In the genomic region with DNA sequence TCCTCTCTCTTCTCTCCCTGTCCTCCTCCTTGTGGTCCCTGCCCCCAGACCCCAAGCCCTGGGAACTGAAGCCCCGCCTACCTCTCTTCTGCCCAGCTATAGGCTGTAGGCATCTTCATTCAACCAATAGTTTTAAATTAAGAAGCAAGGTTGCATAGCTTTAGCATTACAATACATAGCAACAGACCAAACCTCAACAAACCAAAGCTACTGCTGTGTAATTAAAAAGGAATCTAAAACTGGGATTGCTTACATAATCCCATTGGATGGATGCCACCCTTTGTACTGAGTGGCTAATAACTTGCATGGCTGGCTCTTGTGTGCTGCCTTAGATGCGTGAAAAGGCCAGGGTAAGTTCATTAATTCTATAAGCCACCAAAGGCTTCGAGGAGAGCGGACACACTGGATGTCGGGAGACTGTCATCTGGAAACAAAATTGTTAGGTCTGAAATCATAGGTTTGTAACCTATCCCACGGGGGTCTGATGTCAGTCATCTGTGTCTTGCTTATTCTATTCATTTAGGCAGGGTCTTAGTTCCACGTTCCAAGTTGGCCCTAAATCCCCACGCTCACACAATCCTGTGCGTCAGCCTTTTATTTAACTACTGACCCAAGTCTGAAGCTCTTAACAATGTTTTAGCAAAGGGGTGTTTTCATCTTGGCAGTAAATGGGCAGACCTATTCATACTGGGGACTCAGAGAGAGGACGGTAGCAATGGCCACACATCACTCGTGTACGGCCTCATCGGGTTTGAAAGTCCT, we compare ENCODE assay signal across 15 mouse cellular contexts. TPM values are rescaled to one million over a fixed set of nuclear protein-coding genes. Genes with fewer than 3 reads are reported as not detected.
DNase-seq lines count a peak whose midpoint lies in the region; ATAC-seq and TF ChIP-seq lines count a peak whose summit lies in the region.
"Had no signal": no experiment of that assay in that cellular context is flagged by ENCODE, and none has a peak within 500 bp of the region (broad histone marks: within the 10 kb centered on the region; RNA-seq: fewer than 3 reads in every experiment).

No protein-coding gene starts in this region.

- no peak overlapping the region for H3K4me2 ChIP-seq in midbrain, embryonic 11.5 days
- H3K4me2 ChIP-seq in forebrain, postnatal 0 days (ENCODE audit: low read depth): no peak overlapping the region
- H3K4me2 ChIP-seq in stomach, postnatal 0 days (replicated peaks; ENCODE audit: low read depth): no peak overlapping the region

- H3K36me3 ChIP-seq in heart, adult 2 months (ENCODE audit: control insufficient read depth, insufficient read depth, low read length): no peaks in the 10 kb centered on the region
- no peaks in the 10 kb centered on the region for H3K36me3 ChIP-seq in midbrain, embryonic 11.5 days (ENCODE audit: control insufficient read depth, insufficient read depth, low read length)
- no peaks in the 10 kb centered on the region for H3K36me3 ChIP-seq in midbrain, embryonic 10.5 days
- no peaks in the 10 kb centered on the region for H3K36me3 ChIP-seq in forebrain, postnatal 0 days (ENCODE audit: insufficient read depth)
- no peaks in the 10 kb centered on the region for H3K36me3 ChIP-seq in stomach, postnatal 0 days (ENCODE audit: control insufficient read depth, insufficient read depth, low read length)

- no peak overlapping the region for H3K9ac ChIP-seq in heart, adult 2 months (ENCODE audit: low read depth, low read length)
- H3K9ac ChIP-seq in midbrain, embryonic 11.5 days (ENCODE audit: low read length): no peak overlapping the region
- H3K9ac ChIP-seq in forebrain, postnatal 0 days: no peak overlapping the region
- no peak overlapping the region for H3K9ac ChIP-seq in stomach, postnatal 0 days (ENCODE audit: low read length)
- H3K9ac ChIP-seq: liver, embryonic 14.5 days had no signal

- no peaks in the 10 kb centered on the region for H3K4me1 ChIP-seq in heart, adult 2 months (ENCODE audit: control insufficient read depth, insufficient read depth, low read length)
- no peaks in the 10 kb centered on the region; the same call in 1 of the 2 replicates for H3K4me1 ChIP-seq in midbrain, embryonic 11.5 days (ENCODE audit: control insufficient read depth, insufficient read depth, low read length)
- peaks cover 13% of the 10 kb centered on the region for H3K4me1 ChIP-seq in midbrain, embryonic 10.5 days
- no peaks in the 10 kb centered on the region for H3K4me1 ChIP-seq in forebrain, postnatal 0 days (ENCODE audit: insufficient read depth)
- H3K4me1 ChIP-seq in stomach, postnatal 0 days (replicated peaks; ENCODE audit: control insufficient read depth, insufficient read depth): no peaks in the 10 kb centered on the region

- TF ChIP-seq CTCF in heart, adult 2 months (IDR thresholded peaks at IDR 0.05): no peak
- TF ChIP-seq CTCF in forebrain, postnatal 0 days (IDR thresholded peaks at IDR 0.05; ENCODE audit: low read depth): no peak
- TF ChIP-seq CTCF in stomach, postnatal 0 days (IDR thresholded peaks at IDR 0.05; ENCODE audit: low read depth): no peak

- H3K79me2 ChIP-seq in heart, adult 2 months (replicated peaks; ENCODE audit: control insufficient read depth, insufficient read depth, low read length): no peaks in the 10 kb centered on the region

- peak; percentile 77 for ATAC-seq in midbrain, embryonic 11.5 days (ENCODE audit: low FRiP score)
- ATAC-seq in forebrain, postnatal 0 days: peak; percentile 65
- ATAC-seq in stomach, postnatal 0 days (ENCODE audit: low FRiP score, low TSS enrichment): peak; percentile 38; the same call in 1 of the 2 replicates
- ATAC-seq: intestine, embryonic 16.5 days had no signal

- no peak overlapping the region for H3K4me3 ChIP-seq in heart, adult 2 months
- no peak overlapping the region for H3K4me3 ChIP-seq in midbrain, embryonic 11.5 days (ENCODE audit: low read depth, low read length)
- no peak overlapping the region for H3K4me3 ChIP-seq in midbrain, embryonic 10.5 days
- no peak overlapping the region for H3K4me3 ChIP-seq in forebrain, postnatal 0 days (ENCODE audit: low read depth, low read length)
- no peak overlapping the region for H3K4me3 ChIP-seq in stomach, postnatal 0 days (ENCODE audit: low read depth, low read length)

- TF ChIP-seq POLR2A in heart, adult 2 months (IDR thresholded peaks at IDR 0.05; ENCODE audit: insufficient read depth, low read depth, low read length): no peak

- TF ChIP-seq EP300 in heart, adult 2 months (IDR thresholded peaks at IDR 0.05; ENCODE audit: insufficient read depth, low read depth, low read length): no peak
- no peak for TF ChIP-seq EP300 in stomach, postnatal 0 days (optimal IDR thresholded peaks at IDR 0.05)

- H3K27ac ChIP-seq in heart, adult 2 months: no peak overlapping the region
- no peak overlapping the region for H3K27ac ChIP-seq in midbrain, embryonic 11.5 days (ENCODE audit: low read depth, low read length)
- H3K27ac ChIP-seq in midbrain, embryonic 10.5 days (replicated peaks): no peak overlapping the region
- no peak overlapping the region for H3K27ac ChIP-seq in forebrain, postnatal 0 days (ENCODE audit: low read depth, low read length)
- H3K27ac ChIP-seq in stomach, postnatal 0 days (replicated peaks): no peak overlapping the region
- H3K27ac ChIP-seq: liver, embryonic 14.5 days had no signal

- DNase-seq in heart, adult 8-10 months (ENCODE audit: low spot score): peak; percentile 5
- no peak for DNase-seq in heart, adult 2 months
- DNase-seq in midbrain, embryonic 11.5 days (ENCODE audit: low spot score, missing footprints): peak; percentile 80
- DNase-seq in midbrain, embryonic 10.5 days (ENCODE audit: low spot score): no peak
- DNase-seq in forebrain, postnatal 0 days: peak; percentile 24
- DNase-seq in stomach, postnatal 0 days (ENCODE audit: low spot score): no peak
- DNase-seq in natural killer cell, adult 2 months (ENCODE audit: low spot score in 2 of 2): no peak
- DNase-seq in thymus, postnatal 10 days (ENCODE audit: low spot score in 2 of 2): no peak
- DNase-seq: adrenal gland, postnatal 36 days; cerebellum, adult 11-12 months; kidney, postnatal 4 days; left cerebral cortex, postnatal 4 days; thymus, adult 18-20 months had no signal

- intact Hi-C loops in heart, adult 2 months (cut with DNase I): no loop called here

- no peaks in the 10 kb centered on the region for H3K9me3 ChIP-seq in midbrain, embryonic 11.5 days (ENCODE audit: control insufficient read depth, low read length)
- no peaks in the 10 kb centered on the region for H3K9me3 ChIP-seq in midbrain, embryonic 10.5 days (replicated peaks)
- H3K9me3 ChIP-seq in forebrain, postnatal 0 days (ENCODE audit: low read length): no peaks in the 10 kb centered on the region
- no peaks in the 10 kb centered on the region for H3K9me3 ChIP-seq in stomach, postnatal 0 days (ENCODE audit: control insufficient read depth, low read length)

- 89% methylated on average over 13 of the region's 13 CpGs for WGBS in heart, adult 2 months
- 51% methylated on average over 13 of the region's 13 CpGs for whole genome bisulfite sequencing in midbrain, embryonic 11.5 days
- WGBS in midbrain, embryonic 10.5 days: 69% methylated on average over 13 of the region's 13 CpGs
- WGBS in forebrain, postnatal 0 days: 20% methylated on average over 13 of the region's 13 CpGs
- WGBS in stomach, postnatal 0 days: 88% methylated on average over 13 of the region's 13 CpGs

- H3K27me3 ChIP-seq in heart, adult 2 months (ENCODE audit: control insufficient read depth, insufficient read depth, low read length): no peaks in the 10 kb centered on the region
- H3K27me3 ChIP-seq in midbrain, embryonic 11.5 days (ENCODE audit: control insufficient read depth, insufficient read depth, low read length): no peaks in the 10 kb centered on the region
- no peaks in the 10 kb centered on the region for H3K27me3 ChIP-seq in midbrain, embryonic 10.5 days (ENCODE audit: low read depth, poor library complexity, severe bottlenecking)
- no peaks in the 10 kb centered on the region for H3K27me3 ChIP-seq in forebrain, postnatal 0 days (ENCODE audit: insufficient read depth, low read length)
- no peaks in the 10 kb centered on the region for H3K27me3 ChIP-seq in stomach, postnatal 0 days (ENCODE audit: control insufficient read depth, insufficient read depth, low read length)

RNA-seq across cellular contexts. Expression of a gene that starts 48.1 kb away (rescaled TPM):
- 1 to 10 TPM in 2 of 4 experiments, under 1 TPM in 2; 0.86 to 1.7 (median 1.1) TPM for total RNA-seq in heart, adult 8-10 months (2022)
- 1 to 10 TPM; 1.3 TPM for total RNA-seq in heart, adult 2 months (2021)
- 1.3 and 1.9 TPM in 2 replicates for polyA plus RNA-seq in heart, adult 2 months (2012; rRNA removed)
- polyA plus RNA-seq in midbrain, embryonic 11.5 days (2014; fragmentation: Nextera tagmentation; extraction: Ambion mirVana): 49.3 and 52.9 TPM in 2 replicates
- polyA plus RNA-seq in midbrain, embryonic 10.5 days (2016; fragmentation: Nextera tagmentation; extraction: Ambion mirVana): 49.1 and 55.4 TPM in 2 replicates
- total RNA-seq in forebrain, postnatal 0 days (2014; rRNA removed): 47.2 and 63.4 TPM in 2 replicates
- polyA plus RNA-seq in forebrain, postnatal 0 days (2015; fragmentation: Nextera tagmentation; extraction: Ambion mirVana): 35.3 and 37.3 TPM in 2 replicates
- polyA plus RNA-seq in stomach, postnatal 0 days (2015; fragmentation: Nextera tagmentation; extraction: Ambion mirVana): 5.2 and 5.4 TPM in 2 replicates

Comparison
In these comparisons a context has a peak if more than half of its experiments do, and no peak if none do; other contexts are left out.
1. DNase-seq: peak in heart, adult 8-10 months (single experiment), midbrain, embryonic 11.5 days (single experiment) and forebrain, postnatal 0 days (single experiment); none in heart, adult 2 months (0 of 2), midbrain, embryonic 10.5 days (single experiment), stomach, postnatal 0 days (single experiment), natural killer cell, adult 2 months (0 of 2) and thymus, postnatal 10 days (0 of 2).
2. Peak in every context shown above with its lines, with median percentiles within 50 percentile points of each other: ATAC-seq.